Mouse (Mus musculus) midbrain, postnatal 0 days (tissue): ENCODE results near the gene Anapc5. TPM values are rescaled to one million over a fixed set of nuclear protein-coding genes. Genes with fewer than 3 reads are reported as not detected.

ENCODE experiments used
- ATAC-seq: fragments of 200-750 bp; cut with Nextera tagmentation; 2 replicates; pipeline ENCODE4 v1.8.0; 2017; ENCODE audit warnings: moderate number of reproducible peaks, mild to moderate bottlenecking, moderate TSS enrichment, moderate library complexity; ENCODE audit not compliant: low FRiP score
- DNase-seq: peaks from one replicate; pipeline ENCODE4 v3.0.0-alpha.2; 2015; ENCODE audit warnings: low spot score
- H3K27ac ChIP-seq: fragments of 300-500 bp; sonication (generic); 2 replicates; pipeline ENCODE4 v1.5.1; 2014; ENCODE audit warnings: low read depth, mild to moderate bottlenecking, low read length, mixed read lengths
- H3K27me3 ChIP-seq: fragments of 300-500 bp; sonication (generic); 2 replicates; pipeline ENCODE4 v1.6.1; 2014; ENCODE audit warnings: low read length, control low read depth, mixed read lengths; ENCODE audit not compliant: insufficient read depth
- H3K36me3 ChIP-seq: fragments of 300-500 bp; sonication (generic); 2 replicates; pipeline ENCODE4 v1.6.1; 2014; ENCODE audit warnings: low read length, control low read depth, mixed read lengths; ENCODE audit not compliant: insufficient read depth
- H3K4me1 ChIP-seq: fragments of 300-500 bp; sonication (generic); 2 replicates; pipeline ENCODE4 v1.6.1; 2014; ENCODE audit warnings: mild to moderate bottlenecking, control low read depth, antibody characterized with exemption, low read length, mixed read lengths; ENCODE audit not compliant: insufficient read depth
- H3K4me2 ChIP-seq: fragments of 300-500 bp; sonication (generic); 2 replicates; pipeline ENCODE4 v1.6.1; 2014; ENCODE audit warnings: low read depth, mild to moderate bottlenecking, low read length, mixed read lengths; ENCODE audit not compliant: poor library complexity, severe bottlenecking
- H3K4me3 ChIP-seq: fragments of 300-500 bp; sonication (generic); 2 replicates; pipeline ENCODE4 v1.5.1; 2014; ENCODE audit warnings: low read depth, mild to moderate bottlenecking, low read length, moderate library complexity
- H3K9ac ChIP-seq: fragments of 300-500 bp; sonication (generic); replicated peaks from 2 replicates; pipeline ENCODE4 v1.6.1; 2014; ENCODE audit warnings: mild to moderate bottlenecking, low read length, moderate library complexity, mixed read lengths; ENCODE audit not compliant: poor library complexity, severe bottlenecking
- H3K9me3 ChIP-seq: fragments of 300-500 bp; sonication (generic); 2 replicates; pipeline ENCODE4 v1.6.1; 2016; ENCODE audit warnings: low read length, control low read depth
- CTCF ChIP-seq: IDR thresholded peaks from 2 replicates; pipeline ENCODE4 v1.5.1; 2016; ENCODE audit warnings: antibody characterized with exemption, mild to moderate bottlenecking
- WGBS: fragments of 180-500 bp; shearing (Covaris S2); extraction: QIAGEN DNeasy Blood & Tissue Kit; methylation state at CpG from one replicate; pipeline ENCODE4 v1.1.7; 2014; 5-methylcytosine and 5-hydroxymethylcytosine counted together
- polyA plus RNA-seq: library from polyadenylated mRNA; unstranded; fragments of >200 nt; fragmentation: Nextera tagmentation; extraction: Ambion mirVana; gene quantifications from 2 replicates; pipeline ENCODE4 v1.2.1, GENCODE M21; 2015
- total RNA-seq: library from RNA; depleted of rRNA; stranded (reverse); fragments of >200 nt; gene quantifications from 2 replicates; pipeline ENCODE4 v1.2.3, GENCODE M21; 2014; rRNA removed

Anapc5 gene
- total and polyA plus RNA-seq, 2 experiments from 2014 or later = 463 to 464 TPM

- Histone ChIP-seq H3K27me3 (no peaks in the 10 kb centered on the region), H3K27ac (no peak overlapping the region), H3K9me3 (no peaks in the 10 kb centered on the region), H3K4me2 (no peak overlapping the region), H3K9ac (no peak overlapping the region), H3K4me3 (no peak overlapping the region), H3K36me3 (peaks cover 35% of the 10 kb centered on the region), H3K4me1 (no peaks in the 10 kb centered on the region)
- no peak for ATAC-seq
- 59% methylated on average over 6 of the region's 6 CpGs for WGBS
- TF ChIP-seq CTCF = no peak
- DNase-seq = no peak
Measured at GRCm38 (mm10) chr5:122756144-122756543, 65.0 kb downstream of the Anapc5 start.

- WGBS = 97% methylated on average over 4 of the region's 4 CpGs
- no peak for TF ChIP-seq CTCF
- Histone ChIP-seq H3K4me3 (no peak overlapping the region), H3K27me3 (no peaks in the 10 kb centered on the region), H3K4me2 (no peak overlapping the region), H3K9ac (no peak overlapping the region), H3K4me1 (no peaks in the 10 kb centered on the region), H3K9me3 (no peaks in the 10 kb centered on the region), H3K27ac (no peak overlapping the region), H3K36me3 (peaks cover 35% of the 10 kb centered on the region)
- DNase-seq = no peak
- ATAC-seq = no peak
Measured at GRCm38 (mm10) chr5:122755620-122756019, 65.5 kb downstream of the Anapc5 start.

DNA sequence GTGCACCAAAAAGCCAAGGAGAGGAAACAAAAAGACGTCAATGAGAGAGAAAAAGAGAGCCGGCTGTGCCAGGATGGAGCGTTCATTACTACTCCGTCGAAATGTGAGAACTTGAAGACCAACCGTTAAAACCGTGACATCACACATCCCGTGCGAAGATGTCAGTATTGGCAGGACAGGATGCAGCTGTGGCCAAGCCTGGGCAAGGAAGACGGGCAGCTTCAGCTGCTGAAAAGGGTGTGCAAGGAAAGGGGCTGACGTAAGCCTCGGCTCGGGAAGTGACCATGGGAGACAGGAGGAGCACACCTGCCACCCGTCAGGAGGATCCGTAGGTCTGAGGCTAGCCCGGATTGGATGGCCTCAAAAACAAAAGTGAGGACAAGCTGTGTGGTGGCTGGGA is 66.7 kb downstream of the Anapc5 start:
- DNase-seq (no peak), ATAC-seq (no peak)
- no peaks in the 10 kb centered on the region for H3K27me3 ChIP-seq
- H3K36me3 ChIP-seq = peaks cover 35% of the 10 kb centered on the region
- H3K4me1 ChIP-seq = no peaks in the 10 kb centered on the region
- 93% methylated on average over 16 of the region's 16 CpGs for WGBS
- H3K27ac ChIP-seq = no peak overlapping the region
- no peak for TF ChIP-seq CTCF
- no peaks in the 10 kb centered on the region for H3K9me3 ChIP-seq
- no peak overlapping the region for H3K9ac ChIP-seq
- H3K4me2 ChIP-seq = no peak overlapping the region
- no peak overlapping the region for H3K4me3 ChIP-seq

- WGBS = 84% methylated on average over 7 of the region's 7 CpGs
- Histone ChIP-seq H3K27me3 (no peaks in the 10 kb centered on the region), H3K4me3 (no peak overlapping the region), H3K4me1 (no peaks in the 10 kb centered on the region), H3K9me3 (no peaks in the 10 kb centered on the region), H3K4me2 (no peak overlapping the region), H3K9ac (no peak overlapping the region), H3K27ac (no peak overlapping the region), H3K36me3 (peaks cover 43% of the 10 kb centered on the region)
- DNase-seq (no peak), ATAC-seq (no peak)
- TF ChIP-seq CTCF = no peak
Measured at GRCm38 (mm10) chr5:122747950-122748349, 73.2 kb downstream of the Anapc5 start.

DNA sequence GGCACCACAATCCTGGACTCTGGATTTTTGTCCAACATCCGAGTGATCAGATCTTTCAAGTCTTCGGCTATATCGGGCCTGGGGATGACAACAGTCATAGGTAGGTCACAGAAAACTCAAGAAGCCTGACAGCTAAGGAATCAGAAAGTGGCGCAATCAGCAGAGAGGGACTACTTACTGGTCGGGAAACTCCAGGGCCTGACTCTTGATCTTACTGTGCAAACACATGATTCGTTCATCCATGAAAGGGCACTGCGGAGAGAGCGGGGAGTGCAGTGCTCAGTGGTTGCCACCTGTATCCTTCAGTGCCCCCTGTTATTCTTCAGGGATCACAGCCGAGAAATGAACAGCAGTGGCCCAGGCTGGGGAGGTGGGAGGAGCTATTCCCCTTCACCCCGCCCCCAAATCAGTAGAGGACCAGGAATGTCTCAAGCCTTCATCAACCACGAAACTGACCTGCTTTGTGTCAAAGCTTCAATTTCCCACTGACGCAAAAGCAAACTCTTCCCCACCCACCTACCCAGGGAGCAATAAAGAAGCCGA is 77.2 kb downstream of the Anapc5 start:
- Histone ChIP-seq H3K4me1 (no peaks in the 10 kb centered on the region), H3K4me2 (no peak overlapping the region), H3K4me3 (no peak overlapping the region), H3K36me3 (peaks cover 61% of the 10 kb centered on the region), H3K9ac (no peak overlapping the region), H3K27ac (no peak overlapping the region), H3K27me3 (no peaks in the 10 kb centered on the region), H3K9me3 (no peaks in the 10 kb centered on the region)
- TF ChIP-seq CTCF = no peak
- no peak for DNase-seq
- 82% methylated on average over 13 of the region's 13 CpGs for WGBS
- ATAC-seq = no peak

Other genes starting within 250 kb of the Anapc5 start
- 30.5 and 35.1 TPM in 2 replicates for gene Ift81, start 206.8 kb downstream of the Anapc5 start, total RNA-seq
- gene Ift81, start 206.8 kb downstream of the Anapc5 start, polyA plus RNA-seq = 69.9 and 71.9 TPM in 2 replicates
- gene P2rx7, start 177.4 kb downstream of the Anapc5 start, total RNA-seq = 6.3 and 7.3 TPM in 2 replicates
- 3.6 and 4.6 TPM in 2 replicates for gene P2rx7, start 177.4 kb downstream of the Anapc5 start, polyA plus RNA-seq
- 15.0 and 19.4 TPM in 2 replicates for gene P2rx4, start 113.8 kb downstream of the Anapc5 start, total RNA-seq
- gene P2rx4, start 113.8 kb downstream of the Anapc5 start, polyA plus RNA-seq = 14.7 and 16.1 TPM in 2 replicates
- 70.5 and 70.9 TPM in 2 replicates for gene Camkk2, start 41.9 kb downstream of the Anapc5 start, total RNA-seq
- gene Camkk2, start 41.9 kb downstream of the Anapc5 start, polyA plus RNA-seq = 66.8 and 67.5 TPM in 2 replicates
- gene Rnf34, start 28.7 kb upstream of the Anapc5 start, total RNA-seq = 24.5 and 41.5 TPM in 2 replicates
- 36.1 and 38.0 TPM in 2 replicates for gene Rnf34, start 28.7 kb upstream of the Anapc5 start, polyA plus RNA-seq
- gene Kdm2b, start 168.5 kb upstream of the Anapc5 start, total RNA-seq = 107 and 110 TPM in 2 replicates
- 78.6 and 78.8 TPM in 2 replicates for gene Kdm2b, start 168.5 kb upstream of the Anapc5 start, polyA plus RNA-seq
- gene Orai1, start 193.7 kb upstream of the Anapc5 start, total RNA-seq = 16.3 and 24.0 TPM in 2 replicates
- 13.5 and 14.8 TPM in 2 replicates for gene Orai1, start 193.7 kb upstream of the Anapc5 start, polyA plus RNA-seq
- gene Morn3, start 225.7 kb upstream of the Anapc5 start, total RNA-seq = not detected in 2 replicates
- gene Morn3, start 225.7 kb upstream of the Anapc5 start, polyA plus RNA-seq = 1.1 and 1.3 TPM in 2 replicates
- gene Tmem120b, start 247.1 kb upstream of the Anapc5 start, total RNA-seq = 13.3 and 16.2 TPM in 2 replicates
- gene Tmem120b, start 247.1 kb upstream of the Anapc5 start, polyA plus RNA-seq = 17.1 and 19.7 TPM in 2 replicates